Mouse (Mus musculus): ENCODE data around the gene Iffo2. TPM values are rescaled to one million over a fixed set of nuclear protein-coding genes. Genes with fewer than 3 reads are reported as not detected.

Gene Iffo2
- total RNA-seq, 2 experiments from 2014 or later: not detected

Other genes with a start within 250 kb of the Iffo2 start
- gene Pqlc2, start 219.8 kb upstream of the Iffo2 start, total RNA-seq (2015; ENCODE audit: low replicate concordance): 4.3 and 10.5 TPM in 2 replicates
- 1.1 and 4.5 TPM in 2 replicates for gene Pqlc2, start 219.8 kb upstream of the Iffo2 start, total RNA-seq (2017; ENCODE audit: low replicate concordance)
- gene Akr7a5, start 219.8 kb upstream of the Iffo2 start, total RNA-seq (2015; ENCODE audit: low replicate concordance): 4.0 TPM in 1 of 2 replicates, not detected in the other
- 1.2 TPM in 1 of 2 replicates, not detected in the other for gene Akr7a5, start 219.8 kb upstream of the Iffo2 start, total RNA-seq (2017; ENCODE audit: low replicate concordance)
- gene Mrto4, start 178.0 kb upstream of the Iffo2 start, total RNA-seq (2015; ENCODE audit: low replicate concordance): 29.2 and 30.6 TPM in 2 replicates
- gene Mrto4, start 178.0 kb upstream of the Iffo2 start, total RNA-seq (2017; ENCODE audit: low replicate concordance): 9.9 and 11.1 TPM in 2 replicates
- gene Emc1, start 178.0 kb upstream of the Iffo2 start, total RNA-seq (2015; ENCODE audit: low replicate concordance): 8.0 and 14.4 TPM in 2 replicates
- 23.4 and 42.7 TPM in 2 replicates for gene Emc1, start 178.0 kb upstream of the Iffo2 start, total RNA-seq (2017; ENCODE audit: low replicate concordance)
- 141 and 175 TPM in 2 replicates for gene Ubr4, start 177.9 kb upstream of the Iffo2 start, total RNA-seq (2015; ENCODE audit: low replicate concordance)
- 117 and 123 TPM in 2 replicates for gene Ubr4, start 177.9 kb upstream of the Iffo2 start, total RNA-seq (2017; ENCODE audit: low replicate concordance)
- not detected in 2 replicates for gene Gm21969, start 72.6 kb downstream of the Iffo2 start, total RNA-seq (2015; ENCODE audit: low replicate concordance)
- gene Gm21969, start 72.6 kb downstream of the Iffo2 start, total RNA-seq (2017; ENCODE audit: low replicate concordance): not detected in 2 replicates
- 1.7 and 1.8 TPM in 2 replicates for gene Aldh4a1, start 92.3 kb downstream of the Iffo2 start, total RNA-seq (2015; ENCODE audit: low replicate concordance)
- gene Aldh4a1, start 92.3 kb downstream of the Iffo2 start, total RNA-seq (2017; ENCODE audit: low replicate concordance): 0.30 and 4.7 TPM in 2 replicates
- not detected in 2 replicates for gene Tas1r2, start 123.0 kb downstream of the Iffo2 start, total RNA-seq (2015; ENCODE audit: low replicate concordance)
- gene Tas1r2, start 123.0 kb downstream of the Iffo2 start, total RNA-seq (2017; ENCODE audit: low replicate concordance): not detected in 2 replicates